Mouse (Mus musculus) embryonic fibroblast, embryonic 13.5 days (primary cell): Measurements from ENCODE around the gene Nell2.

Source experiments
- CTCF ChIP-seq: IDR thresholded peaks from 2 replicates; pipeline ENCODE4 v1.5.1; 2011; ENCODE audit warnings: mild to moderate bottlenecking, control low read depth, low read length, moderate library complexity, borderline replicate concordance; ENCODE audit not compliant: insufficient read depth
- POLR2A ChIP-seq: IDR thresholded peaks from 2 replicates; pipeline ENCODE4 v1.6.1; 2011; ENCODE audit warnings: low read depth, mild to moderate bottlenecking, control low read depth, low read length, moderate library complexity

- TF ChIP-seq POLR2A: no peak
- no peak for TF ChIP-seq CTCF
These were observed 40.4 kb downstream of the Nell2 start for GRCm38 (mm10) chr15:95487961-95488360.
